Mouse (Mus musculus) midbrain, embryonic 14.5 days (tissue): ENCODE measurements around the gene Sohlh2. TPM values are rescaled to one million over a fixed set of nuclear protein-coding genes. Genes with fewer than 3 reads are reported as not detected.

Experiments used
- ATAC-seq: fragments of 200-750 bp; cut with Nextera tagmentation; 2 replicates; pipeline ENCODE4 v1.8.0; 2017; ENCODE audit warnings: moderate number of reproducible peaks, moderate library complexity; ENCODE audit not compliant: low FRiP score, low TSS enrichment
- DNase-seq: peaks from one replicate; pipeline ENCODE4 v3.0.0-alpha.2; 2015
- H3K27ac ChIP-seq: fragments of 300-500 bp; sonication (generic); replicated peaks from 2 replicates; pipeline ENCODE4 v1.5.1; 2014; ENCODE audit warnings: mild to moderate bottlenecking, low read depth, low read length, moderate library complexity
- H3K27me3 ChIP-seq: fragments of 300-500 bp; sonication (generic); 2 replicates; pipeline ENCODE4 v1.6.1; 2014; ENCODE audit warnings: low read length, control low read depth, mixed read lengths; ENCODE audit not compliant: control insufficient read depth, insufficient read depth
- H3K36me3 ChIP-seq: fragments of 300-500 bp; sonication (generic); 2 replicates; pipeline ENCODE4 v1.6.1; 2014; ENCODE audit warnings: low read length, control low read depth; ENCODE audit not compliant: control insufficient read depth, insufficient read depth
- H3K4me1 ChIP-seq: fragments of 300-500 bp; sonication (generic); 2 replicates; pipeline ENCODE4 v1.6.1; 2014; ENCODE audit warnings: mild to moderate bottlenecking, antibody characterized with exemption, low read length, control low read depth; ENCODE audit not compliant: control insufficient read depth, insufficient read depth
- H3K4me2 ChIP-seq: fragments of 300-500 bp; sonication (generic); 2 replicates; pipeline ENCODE4 v1.6.1; 2014; ENCODE audit warnings: mild to moderate bottlenecking, low read length, moderate library complexity
- H3K4me3 ChIP-seq: fragments of 300-500 bp; sonication (generic); replicated peaks from 2 replicates; pipeline ENCODE4 v1.5.1; 2014; ENCODE audit warnings: low read depth, low read length
- H3K9ac ChIP-seq: fragments of 300-500 bp; sonication (generic); replicated peaks from 2 replicates; pipeline ENCODE4 v1.6.1; 2014; ENCODE audit warnings: mild to moderate bottlenecking, low read length, moderate library complexity
- H3K9me3 ChIP-seq: fragments of 300-500 bp; sonication (generic); 2 replicates; pipeline ENCODE4 v1.6.1; 2016; ENCODE audit warnings: low read length, control low read depth, mixed read lengths; ENCODE audit not compliant: control insufficient read depth
- WGBS: fragments of 180-500 bp; shearing (Covaris S2); extraction: QIAGEN DNeasy Blood & Tissue Kit; methylation state at CpG from one replicate; pipeline ENCODE4 v1.1.7; 2014; 5-methylcytosine and 5-hydroxymethylcytosine counted together
- microRNA-seq: library from miRNA; unstranded; fragments of <30 nt; microRNA quantifications from one replicate; pipeline ENCODE4, GENCODE M21; 2016
- polyA plus RNA-seq: library from polyadenylated mRNA; unstranded; fragments of >200 nt; fragmentation: Nextera tagmentation; extraction: Ambion mirVana; gene quantifications from 2 replicates; pipeline ENCODE4 v1.2.1, GENCODE M21; 2014

Sohlh2 gene
- polyA plus RNA-seq, 1 experiment from 2014 or later, result not detected

DNA sequence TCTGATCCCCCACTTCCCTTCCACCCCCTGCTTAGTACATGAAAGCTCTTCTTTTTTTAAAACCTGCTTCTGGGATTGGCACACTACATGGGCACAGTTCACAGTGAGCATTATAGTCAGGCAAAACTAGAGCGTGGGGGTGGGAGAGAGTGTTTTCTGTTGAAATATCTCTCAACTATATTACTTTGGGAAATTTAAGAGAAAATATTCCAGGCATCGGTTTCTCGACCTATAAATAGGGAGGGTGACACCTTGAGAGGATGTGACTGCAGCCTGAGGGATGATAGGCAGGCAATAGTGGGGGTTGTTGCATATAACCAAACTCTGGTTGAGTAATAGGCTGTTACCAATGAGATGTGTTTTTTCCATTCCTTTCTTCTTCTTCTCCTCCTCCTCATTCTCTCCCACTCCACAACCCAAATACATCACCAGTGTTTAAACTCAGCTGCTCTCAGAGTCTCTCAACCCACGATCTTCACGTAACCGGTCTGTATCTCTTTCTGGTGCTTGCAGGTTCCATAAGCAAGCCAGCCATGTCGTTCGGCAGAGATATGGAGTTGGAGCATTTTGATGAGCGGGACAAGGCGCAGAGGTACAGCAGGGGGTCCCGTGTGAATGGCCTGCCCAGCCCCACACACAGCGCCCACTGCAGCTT is 64.9 kb downstream of the Sohlh2 start:
- no peak for ATAC-seq
- Histone ChIP-seq H3K36me3 (peaks cover 34% of the 10 kb centered on the region), H3K27me3 (no peaks in the 10 kb centered on the region), H3K9me3 (no peaks in the 10 kb centered on the region), H3K4me3 (no peak overlapping the region), H3K9ac (no peak overlapping the region), H3K4me1 (peaks cover 43% of the 10 kb centered on the region), H3K27ac (no peak overlapping the region), H3K4me2 (no peak overlapping the region)
- 91% methylated on average over 12 of the region's 12 CpGs for WGBS
- DNase-seq, result no peak

DNA sequence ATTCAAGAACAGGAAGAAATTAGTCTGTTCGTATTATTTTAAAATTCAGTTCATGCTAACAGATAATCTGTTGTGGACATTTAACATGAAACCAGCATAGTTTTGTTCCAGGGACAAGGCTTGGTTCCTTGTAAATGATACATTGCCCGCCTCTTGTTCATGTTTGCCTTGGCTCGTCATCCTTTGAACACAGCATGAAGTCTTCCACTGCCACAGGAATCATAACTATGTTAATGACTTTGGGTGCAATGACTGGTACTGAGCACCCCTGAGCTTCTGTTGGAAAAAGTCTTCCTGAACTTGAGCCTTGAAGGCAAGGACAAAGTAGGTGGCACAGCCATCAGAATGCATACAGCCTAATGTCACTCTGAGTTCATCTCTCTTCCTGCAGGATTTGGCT is 66.2 kb downstream of the Sohlh2 start:
- no peak overlapping the region for H3K4me2 ChIP-seq
- H3K36me3 ChIP-seq, result peaks cover 44% of the 10 kb centered on the region
- peaks cover 43% of the 10 kb centered on the region for H3K4me1 ChIP-seq
- no peak overlapping the region for H3K4me3 ChIP-seq
- WGBS, result 84% methylated on average over 3 of the region's 3 CpGs
- ATAC-seq, result no peak
- no peak overlapping the region for H3K9ac ChIP-seq
- H3K9me3 ChIP-seq, result no peaks in the 10 kb centered on the region
- no peak overlapping the region for H3K27ac ChIP-seq
- DNase-seq, result no peak
- no peaks in the 10 kb centered on the region for H3K27me3 ChIP-seq

DNA sequence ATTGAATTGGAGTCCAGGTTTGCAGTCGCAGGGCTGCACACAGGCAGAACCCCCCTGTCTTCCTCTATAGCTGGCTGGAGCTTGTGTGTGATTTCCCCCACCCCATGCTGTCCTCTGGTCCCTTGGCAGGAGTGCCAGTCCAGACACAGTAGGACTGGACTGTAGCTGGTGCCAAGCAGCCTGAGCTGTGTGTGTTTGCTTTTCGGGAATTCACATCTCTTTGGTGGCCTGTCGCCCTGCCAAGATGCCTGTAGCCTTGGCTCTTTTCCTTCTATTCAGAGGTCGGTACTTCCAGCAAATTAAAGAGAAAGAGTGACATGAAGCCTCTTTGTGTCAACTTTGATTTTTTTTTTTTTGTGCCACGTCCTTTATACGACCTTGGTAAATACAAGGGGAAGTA is 66.7 kb downstream of the Sohlh2 start:
- no peaks in the 10 kb centered on the region for H3K27me3 ChIP-seq
- peaks cover 43% of the 10 kb centered on the region for H3K4me1 ChIP-seq
- peak; percentile 68 for DNase-seq
- no peak overlapping the region for H3K9ac ChIP-seq
- H3K36me3 ChIP-seq, result peaks cover 47% of the 10 kb centered on the region
- WGBS, result 71% methylated on average over 6 of the region's 6 CpGs
- H3K27ac ChIP-seq, result no peak overlapping the region
- H3K9me3 ChIP-seq, result no peaks in the 10 kb centered on the region
- ATAC-seq, result 0 out of 2 replicates have a peak, but pooled peaks have one; percentile 31
- no peak overlapping the region for H3K4me3 ChIP-seq
- H3K4me2 ChIP-seq, result no peak overlapping the region

DNA sequence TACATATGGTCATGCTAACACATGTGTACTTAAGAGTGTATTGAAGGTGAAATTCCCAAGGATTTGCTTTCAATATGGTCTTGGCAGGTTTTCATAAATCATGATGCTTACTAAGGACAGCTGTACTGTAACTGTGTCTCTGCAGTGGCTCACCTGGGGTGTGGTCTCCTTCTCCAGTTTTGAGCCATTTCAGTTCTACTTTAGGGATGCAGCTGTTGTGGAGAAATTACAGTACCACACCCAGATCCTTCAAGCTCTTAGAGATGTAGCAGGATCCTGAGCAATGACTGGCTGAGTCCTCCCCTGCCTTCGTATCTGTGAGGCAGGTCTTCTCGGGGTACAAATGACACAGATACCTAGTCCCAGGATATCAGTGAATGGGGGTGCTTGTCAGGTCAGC is 68.8 kb downstream of the Sohlh2 start:
- ATAC-seq (no peak), DNase-seq (no peak)
- Histone ChIP-seq H3K36me3 (peaks cover 56% of the 10 kb centered on the region), H3K4me3 (no peak overlapping the region), H3K27me3 (no peaks in the 10 kb centered on the region), H3K27ac (no peak overlapping the region), H3K4me2 (no peak overlapping the region), H3K9ac (no peak overlapping the region), H3K4me1 (peaks cover 27% of the 10 kb centered on the region), H3K9me3 (peaks cover 3% of the 10 kb centered on the region; the same call in 1 of the 2 replicates)
- WGBS, result 92% methylated on average over 2 of the region's 2 CpGs

Small RNA genes within 50 kb of the gene (microRNA-seq; reads per million reads assigned to microRNA genes)
- not detected for gene Gm22029

Other genes starting within 250 kb of the Sohlh2 start
- gene Ccna1, start 126.5 kb upstream of the Sohlh2 start, polyA plus RNA-seq, result 1.1 and 2.2 TPM in 2 replicates
- gene Spg20, start 69.9 kb upstream of the Sohlh2 start, polyA plus RNA-seq, result 11.8 and 16.4 TPM in 2 replicates
- 0.12 TPM in 1 of 2 replicates, not detected in the other for gene Ccdc169, start 44.7 kb upstream of the Sohlh2 start, polyA plus RNA-seq
- 278 and 323 TPM in 2 replicates for gene Dclk1, start 60.3 kb downstream of the Sohlh2 start, polyA plus RNA-seq